Mouse (Mus musculus) urinary bladder, postnatal 14 days (tissue): ENCODE measurements around the gene Olfr1312.
"Not testable (repeated sequence)": the region's sequence is repeated elsewhere in the genome, so short reads cannot be mapped to it uniquely, and the experiment has no call there.

Experiments
- DNase-seq: peaks from one replicate; pipeline ENCODE4 v3.0.0; 2021; ENCODE audit warnings: low spot score

Olfr1312 gene

GRCm38 (mm10) chr2:112050138-112050537 is at the start of gene Olfr1312:
TSS of gene Olfr1312 (minus strand) at chr2:112050238.
- DNase-seq = no peak

GRCm38 (mm10) chr2:112096681-112097080 is 46.6 kb upstream of the Olfr1312 start, which contains the start of gene Olfr1314:
TSS of gene Olfr1314 (minus strand) at chr2:112096781.
- DNase-seq = no peak

DNA sequence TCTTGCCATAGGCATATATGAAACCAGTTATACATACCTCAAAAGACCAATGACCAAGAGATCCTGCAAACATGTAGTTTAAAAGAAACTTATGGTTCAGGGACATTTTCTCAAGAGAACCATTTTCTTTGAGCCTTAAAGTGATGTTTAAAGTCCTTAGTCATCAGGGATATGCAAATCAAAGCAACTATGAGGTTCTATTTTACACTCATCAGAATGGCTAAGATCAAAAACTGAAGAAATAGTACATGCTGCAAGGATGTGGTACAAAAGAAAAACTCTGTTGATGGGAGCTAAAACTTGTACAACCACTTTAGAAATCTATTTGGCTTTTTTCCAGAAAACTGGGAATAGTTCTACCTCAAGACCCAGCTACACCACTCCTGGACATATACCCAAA is 27.7 kb upstream of the Olfr1312 start, which contains the start of gene Olfr1313:
Gene Olfr1313, minus strand, starts transcription at position 101 of the 400 bp plus-strand sequence.
- no peak for DNase-seq

DNA sequence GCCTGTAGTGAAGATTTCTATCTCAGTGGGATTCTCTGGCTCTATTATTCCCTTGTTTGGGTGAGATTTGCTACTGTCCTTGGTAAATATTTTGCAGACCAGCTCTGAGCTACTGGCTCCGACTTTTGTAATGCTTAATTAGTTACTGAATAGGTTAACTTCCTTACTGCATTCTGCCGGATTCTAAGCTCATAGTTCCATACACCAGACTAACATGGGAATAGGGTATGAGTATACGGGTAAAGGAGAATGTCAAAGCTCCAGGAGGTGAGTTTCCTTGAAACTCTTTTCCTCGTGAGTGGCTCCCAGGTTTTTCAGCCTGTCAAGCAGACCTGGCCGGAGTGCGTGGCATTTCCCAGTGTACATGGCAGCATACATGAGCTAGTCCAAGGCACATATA is 23.1 kb downstream of the Olfr1312 start:
- not testable (repeated sequence) for DNase-seq

DNA sequence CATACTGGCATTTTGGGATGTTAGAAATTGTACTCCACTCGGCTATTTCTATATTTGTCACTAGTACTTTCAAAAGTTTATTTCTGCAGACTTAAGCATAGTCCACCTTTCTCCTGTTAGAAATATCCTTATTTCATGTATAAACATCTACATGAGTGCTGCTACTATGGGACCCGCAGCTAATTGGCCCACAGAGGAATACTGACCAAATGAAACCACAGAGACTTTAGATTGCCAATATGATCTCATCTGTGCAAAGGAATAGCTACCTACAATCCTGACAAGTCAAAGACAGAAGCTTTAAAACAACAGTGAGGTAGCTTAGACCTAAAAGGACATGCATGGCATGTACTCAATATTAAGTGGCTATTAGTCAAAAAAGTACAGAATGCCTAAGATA is 25.7 kb downstream of the Olfr1312 start, which contains the start of gene Olfr1311:
Gene Olfr1311, minus strand, starts transcription at position 101 of the 400 bp plus-strand sequence.
- no peak for DNase-seq

- DNase-seq = no peak
Observed at GRCm38 (mm10) chr2:112014900-112015299, 35.1 kb downstream of the Olfr1312 start.

GRCm38 (mm10) chr2:112012608-112013007 is 37.4 kb downstream of the Olfr1312 start, which contains the start of gene Olfr1310:
TSS of gene Olfr1310 (minus strand) at chr2:112012708.
- DNase-seq = no peak

DNA sequence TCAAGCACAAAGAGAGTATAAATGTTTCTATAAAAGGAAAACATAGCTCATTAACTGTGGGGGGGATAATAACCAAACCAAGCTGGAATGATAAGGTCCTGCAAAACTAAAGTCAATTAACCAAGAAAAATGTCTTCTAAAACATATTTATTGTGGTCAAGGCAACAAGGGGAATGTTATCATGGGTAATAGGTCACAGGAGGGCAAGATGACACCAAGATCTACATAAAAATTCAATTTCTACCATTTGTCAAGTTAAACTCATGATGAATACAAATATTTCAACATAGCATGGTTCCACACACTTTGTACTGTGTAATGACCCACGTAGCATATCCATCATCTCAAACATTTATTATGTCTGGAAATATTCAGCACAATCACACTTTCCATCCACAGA is 59.9 kb downstream of the Olfr1312 start, which contains the start of gene Olfr1309:
Gene Olfr1309, minus strand, starts transcription at position 101 of the 400 bp plus-strand sequence.
- DNase-seq = no peak
